In the genomic region with DNA sequence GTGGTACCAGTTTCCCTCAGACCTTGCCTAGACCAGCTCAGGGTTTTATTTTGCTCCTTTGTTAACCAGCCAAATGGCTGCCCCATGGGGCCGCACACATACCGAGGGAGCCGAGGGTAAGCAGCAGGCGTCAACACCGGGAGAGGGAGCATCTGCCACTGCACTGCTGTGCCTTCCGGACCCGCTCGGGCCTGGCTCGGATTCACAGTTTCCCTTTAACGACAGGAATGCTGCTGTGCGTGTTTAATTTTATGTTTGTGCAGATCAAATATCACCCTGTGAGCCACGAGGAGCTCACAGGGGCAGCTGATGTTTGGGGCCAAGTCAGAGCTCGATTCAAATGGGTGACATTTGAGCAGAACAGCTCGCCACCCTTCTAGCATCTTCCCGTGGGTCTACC, we compare ENCODE assay signal across 9 mouse cellular contexts. TPM values are rescaled to one million over a fixed set of nuclear protein-coding genes. Genes with fewer than 3 reads are reported as not detected.
A peak's percentile ranks its signal among the peaks of the same experiment; 100 is the strongest.
DNase-seq lines count a peak whose midpoint lies in the region; ATAC-seq and TF ChIP-seq lines count a peak whose summit lies in the region.
"Had no signal": no experiment of that assay in that cellular context is flagged by ENCODE, and none has a peak within 500 bp of the region (broad histone marks: within the 10 kb centered on the region; RNA-seq: fewer than 3 reads in every experiment).

No protein-coding gene starts in this region.

- DNase-seq in embryo, embryonic 10 days (ENCODE audit: low spot score): peak; percentile 27
- DNase-seq in embryo, embryonic 9.5 days (ENCODE audit: extremely low spot score): no peak
- no peak for DNase-seq in liver, postnatal 0 days
- DNase-seq in liver (no peak), MN1 (ENCODE audit: low spot score) (no peak)
- DNase-seq in neural tube, embryonic 11.5 days (ENCODE audit: low spot score): peak; percentile 42
- no peak for DNase-seq in layer of hippocampus, adult 11-12 months (ENCODE audit: low spot score)
- DNase-seq: kidney, adult 11 months had no signal

- 0 out of 2 replicates have a peak overlapping the region, but pooled peaks have one; percentile 2 for H3K4me2 ChIP-seq in liver, postnatal 0 days (ENCODE audit: low read depth, low read length)
- 0 out of 2 replicates have a peak overlapping the region, but pooled peaks have one; percentile 23 for H3K4me2 ChIP-seq in hindbrain, embryonic 13.5 days
- no peak overlapping the region for H3K4me2 ChIP-seq in neural tube, embryonic 11.5 days (ENCODE audit: low read depth)

- H3K4me3 ChIP-seq in liver, postnatal 0 days (ENCODE audit: low read depth, low read length): no peak overlapping the region
- H3K4me3 ChIP-seq in hindbrain, embryonic 13.5 days: no peak overlapping the region
- no peak overlapping the region for H3K4me3 ChIP-seq in neural tube, embryonic 11.5 days (ENCODE audit: low read depth, low read length)

- no peaks in the 10 kb centered on the region for H3K36me3 ChIP-seq in liver, postnatal 0 days (replicated peaks; ENCODE audit: insufficient read depth, low read length)
- H3K36me3 ChIP-seq in hindbrain, embryonic 13.5 days: no peaks in the 10 kb centered on the region
- H3K36me3 ChIP-seq in neural tube, embryonic 11.5 days (ENCODE audit: control insufficient read depth, insufficient read depth, low read length): no peaks in the 10 kb centered on the region

- no peak overlapping the region for H3K27ac ChIP-seq in liver, postnatal 0 days (ENCODE audit: low read depth)
- peak overlapping the region; percentile 60; the same call in 1 of the 2 replicates for H3K27ac ChIP-seq in hindbrain, embryonic 13.5 days
- no peak overlapping the region for H3K27ac ChIP-seq in neural tube, embryonic 11.5 days (ENCODE audit: low read depth, low read length)

- H3K4me1 ChIP-seq in liver, postnatal 0 days (ENCODE audit: insufficient read depth): no peaks in the 10 kb centered on the region
- peaks cover 11% of the 10 kb centered on the region for H3K4me1 ChIP-seq in hindbrain, embryonic 13.5 days (replicated peaks)
- no peaks in the 10 kb centered on the region for H3K4me1 ChIP-seq in neural tube, embryonic 11.5 days (ENCODE audit: control insufficient read depth, insufficient read depth, low read length)

- TF ChIP-seq CTCF in liver, postnatal 0 days (IDR thresholded peaks at IDR 0.05; ENCODE audit: low read depth): no peak

- peaks cover 19% of the 10 kb centered on the region for H3K27me3 ChIP-seq in liver, postnatal 0 days (ENCODE audit: insufficient read depth, low read length)
- peaks cover 41% of the 10 kb centered on the region for H3K27me3 ChIP-seq in hindbrain, embryonic 13.5 days
- peaks cover 4% of the 10 kb centered on the region; the same call in 1 of the 2 replicates for H3K27me3 ChIP-seq in neural tube, embryonic 11.5 days (ENCODE audit: control insufficient read depth, insufficient read depth, low read length)

- no peak for TF ChIP-seq EP300 in liver, postnatal 0 days (IDR thresholded peaks at IDR 0.05; ENCODE audit: low read depth)

- no peaks in the 10 kb centered on the region for H3K9me3 ChIP-seq in liver, postnatal 0 days (ENCODE audit: low read length)
- no peaks in the 10 kb centered on the region for H3K9me3 ChIP-seq in hindbrain, embryonic 13.5 days
- H3K9me3 ChIP-seq in neural tube, embryonic 11.5 days (ENCODE audit: control insufficient read depth, low read length): no peaks in the 10 kb centered on the region

- no peak for ATAC-seq in liver, postnatal 0 days
- peak; percentile 58; the same call in 1 of the 2 replicates for ATAC-seq in hindbrain, embryonic 13.5 days (ENCODE audit: low FRiP score)
- ATAC-seq in neural tube, embryonic 11.5 days (ENCODE audit: insufficient read depth, low FRiP score, low TSS enrichment): no peak

- 17% methylated on average over 15 of the region's 15 CpGs for WGBS in liver, postnatal 0 days (ENCODE audit: insufficient replicate concordance)
- WGBS in hindbrain, embryonic 13.5 days: 18% methylated on average over 15 of the region's 15 CpGs
- 19% methylated on average over 15 of the region's 15 CpGs for WGBS in neural tube, embryonic 11.5 days

- H3K9ac ChIP-seq in liver, postnatal 0 days (replicated peaks): no peak overlapping the region
- H3K9ac ChIP-seq in hindbrain, embryonic 13.5 days: peak overlapping the region; percentile 53; the same call in 1 of the 2 replicates
- no peak overlapping the region for H3K9ac ChIP-seq in neural tube, embryonic 11.5 days (ENCODE audit: low read length)

RNA-seq across cellular contexts. Expression of gene Cep170b, which starts 19.7 kb away (rescaled TPM):
- polyA plus RNA-seq in liver, postnatal 0 days (2015; fragmentation: Nextera tagmentation; extraction: Ambion mirVana): 4.0 and 4.8 TPM in 2 replicates
- polyA plus RNA-seq in hindbrain, embryonic 13.5 days (2015; fragmentation: Nextera tagmentation; extraction: Ambion mirVana): 24.2 and 24.9 TPM in 2 replicates
- polyA plus RNA-seq in neural tube, embryonic 11.5 days (2014; fragmentation: Nextera tagmentation; extraction: Ambion mirVana): 10.2 and 10.7 TPM in 2 replicates

RNA-seq across cellular contexts. Expression of gene Zbtb42, which starts 21.9 kb away (rescaled TPM):
- 1.3 and 1.6 TPM in 2 replicates for polyA plus RNA-seq in liver, postnatal 0 days (2015; fragmentation: Nextera tagmentation; extraction: Ambion mirVana)
- 3.6 and 4.6 TPM in 2 replicates for polyA plus RNA-seq in hindbrain, embryonic 13.5 days (2015; fragmentation: Nextera tagmentation; extraction: Ambion mirVana)
- polyA plus RNA-seq in neural tube, embryonic 11.5 days (2014; fragmentation: Nextera tagmentation; extraction: Ambion mirVana): 4.4 and 6.7 TPM in 2 replicates

RNA-seq across cellular contexts. Expression of gene Akt1, which starts 25.8 kb away (rescaled TPM):
- polyA plus RNA-seq in liver, postnatal 0 days (2015; fragmentation: Nextera tagmentation; extraction: Ambion mirVana): 26.7 and 29.3 TPM in 2 replicates
- 60.8 and 64.5 TPM in 2 replicates for polyA plus RNA-seq in hindbrain, embryonic 13.5 days (2015; fragmentation: Nextera tagmentation; extraction: Ambion mirVana)
- 124 and 126 TPM in 2 replicates for polyA plus RNA-seq in neural tube, embryonic 11.5 days (2014; fragmentation: Nextera tagmentation; extraction: Ambion mirVana)

RNA-seq across cellular contexts. Expression of gene Siva1, which starts 56.0 kb away (rescaled TPM):
- polyA plus RNA-seq in liver, postnatal 0 days (2015; fragmentation: Nextera tagmentation; extraction: Ambion mirVana): 55.6 and 62.2 TPM in 2 replicates
- polyA plus RNA-seq in hindbrain, embryonic 13.5 days (2015; fragmentation: Nextera tagmentation; extraction: Ambion mirVana): 62.6 and 63.8 TPM in 2 replicates
- polyA plus RNA-seq in neural tube, embryonic 11.5 days (2014; fragmentation: Nextera tagmentation; extraction: Ambion mirVana): 217 and 219 TPM in 2 replicates

RNA-seq across cellular contexts. Expression of gene Pld4, which starts 59.9 kb away (rescaled TPM):
- 20.9 and 22.4 TPM in 2 replicates for polyA plus RNA-seq in liver, postnatal 0 days (2015; fragmentation: Nextera tagmentation; extraction: Ambion mirVana)
- 6.4 and 7.0 TPM in 2 replicates for polyA plus RNA-seq in hindbrain, embryonic 13.5 days (2015; fragmentation: Nextera tagmentation; extraction: Ambion mirVana)
- polyA plus RNA-seq in neural tube, embryonic 11.5 days (2014; fragmentation: Nextera tagmentation; extraction: Ambion mirVana): 3.8 and 4.9 TPM in 2 replicates

Comparison
In these comparisons a context has a peak if more than half of its experiments do, and no peak if none do; other contexts are left out.
1. DNase-seq: peak in embryo, embryonic 10 days (single experiment) and neural tube, embryonic 11.5 days (single experiment); none in embryo, embryonic 9.5 days (single experiment), liver, postnatal 0 days (single experiment), liver (single experiment), layer of hippocampus, adult 11-12 months (single experiment) and MN1 (single experiment).